Mouse (Mus musculus): ENCODE data around the gene Pdzd11. TPM values are rescaled to one million over a fixed set of nuclear protein-coding genes. Genes with fewer than 3 reads are reported as not detected.

The Pdzd11 gene
- polyA plus RNA-seq, 2 experiments = 57.3 to 112 TPM

DNA sequence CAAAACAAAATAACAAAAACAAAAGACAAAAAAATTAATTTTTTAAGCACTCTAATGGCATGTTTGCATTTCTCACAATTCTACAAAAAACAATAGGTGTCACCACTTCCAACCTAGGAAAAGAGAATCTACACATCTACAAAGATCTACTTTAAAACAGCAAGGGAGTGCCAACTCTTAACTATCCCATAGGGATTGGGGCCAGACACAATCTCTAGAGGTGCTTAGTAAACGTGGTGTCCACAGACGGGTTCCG is 894 bp downstream of the Pdzd11 start, which contains the start of gene Kif4:
TSS of gene Kif4 (plus strand) at position 192 of the 256 bp plus-strand sequence.
- H3K27ac ChIP-seq (replicated peaks; ENCODE audit: low read depth, low read length) = peak within 1 kb of the TSS; percentile 61
- no peaks in the 10 kb centered on the region for H3K4me1 ChIP-seq (ENCODE audit: control insufficient read depth, insufficient read depth, low read length)
- H3K9ac ChIP-seq (ENCODE audit: low read depth, low read length, severe bottlenecking) = peak within 1 kb of the TSS; percentile 66
- H3K36me3 ChIP-seq (ENCODE audit: control insufficient read depth, insufficient read depth, low read length) = peaks cover 8% of the 10 kb centered on the region
- WGBS = 28% methylated on average over 3 of the region's 3 CpGs
- no peaks in the 10 kb centered on the region for H3K27me3 ChIP-seq (ENCODE audit: control insufficient read depth, insufficient read depth, low read length)
- H3K4me3 ChIP-seq (replicated peaks; ENCODE audit: low read length) = peak within 1 kb of the TSS; percentile 53
- TF ChIP-seq POLR2A (IDR thresholded peaks at IDR 0.05; ENCODE audit: borderline replicate concordance, extremely low read depth, insufficient read depth, insufficient read length) = no peak
- peak within 1 kb of the TSS; percentile 63 for H3K4me2 ChIP-seq (replicated peaks; ENCODE audit: low read depth, low read length, severe bottlenecking)
- DNase-seq (ENCODE audit: low spot score) (no peak), ATAC-seq (ENCODE audit: low FRiP score, low read depth) (no peak)
- no peaks in the 10 kb centered on the region for H3K9me3 ChIP-seq (ENCODE audit: control insufficient read depth, low read length)

DNA sequence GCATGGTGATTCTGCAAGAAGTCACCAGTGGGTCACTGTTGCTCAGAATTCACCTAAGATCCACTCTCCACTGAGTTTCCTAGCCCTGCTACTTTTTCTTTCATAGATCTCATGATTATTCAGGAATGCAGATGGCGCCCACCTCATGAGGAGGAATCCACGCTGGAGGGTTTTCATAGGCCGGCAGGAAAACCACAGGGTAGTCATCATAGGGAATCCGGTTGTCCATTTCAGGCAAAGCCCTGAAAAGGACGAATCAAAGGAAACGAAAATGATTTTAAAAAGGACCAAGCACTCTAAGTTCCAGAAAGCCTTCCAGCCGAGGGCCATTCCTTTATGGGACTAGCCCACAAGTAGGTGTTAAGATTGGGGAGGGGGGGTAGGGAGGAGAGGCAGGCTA is 1.2 kb downstream of the Pdzd11 start:
- peak overlapping the region; percentile 63 for H3K4me2 ChIP-seq (replicated peaks; ENCODE audit: low read depth, low read length, severe bottlenecking)
- TF ChIP-seq POLR2A (IDR thresholded peaks at IDR 0.05; ENCODE audit: borderline replicate concordance, extremely low read depth, insufficient read depth, insufficient read length) = no peak
- H3K36me3 ChIP-seq (ENCODE audit: control insufficient read depth, insufficient read depth, low read length) = peaks cover 8% of the 10 kb centered on the region
- H3K4me1 ChIP-seq (ENCODE audit: control insufficient read depth, insufficient read depth, low read length) = no peaks in the 10 kb centered on the region
- H3K9me3 ChIP-seq (ENCODE audit: control insufficient read depth, low read length) = no peaks in the 10 kb centered on the region
- 32% methylated on average over 7 of the region's 7 CpGs for WGBS
- no peak for DNase-seq (ENCODE audit: low spot score)
- H3K27me3 ChIP-seq (ENCODE audit: control insufficient read depth, insufficient read depth, low read length) = no peaks in the 10 kb centered on the region
- ATAC-seq (ENCODE audit: low FRiP score, low read depth) = no peak
- H3K9ac ChIP-seq (ENCODE audit: low read depth, low read length, severe bottlenecking) = peak overlapping the region; percentile 66
- no peak overlapping the region for H3K27ac ChIP-seq (replicated peaks; ENCODE audit: low read depth, low read length)
- H3K4me3 ChIP-seq (replicated peaks; ENCODE audit: low read length) = peak overlapping the region; percentile 53

DNA sequence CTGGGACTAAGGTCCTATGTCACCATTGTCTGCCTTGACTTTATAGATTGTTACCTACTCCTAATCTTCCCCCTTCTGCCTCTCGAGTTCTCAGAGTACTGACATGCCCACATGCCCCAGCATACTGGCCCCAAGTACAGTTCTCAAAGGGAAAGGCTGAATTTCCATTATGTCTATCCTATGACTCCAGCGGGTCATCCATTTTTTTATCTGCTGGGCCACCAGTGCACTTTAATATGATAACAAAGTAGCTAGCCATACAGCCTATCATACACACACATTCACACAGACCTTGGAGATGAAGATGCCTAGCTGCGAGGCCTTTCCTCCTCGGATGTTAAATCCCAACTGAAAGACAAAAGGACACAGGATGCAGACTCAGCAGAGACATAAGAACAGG is 2.1 kb downstream of the Pdzd11 start:
- TF ChIP-seq POLR2A (IDR thresholded peaks at IDR 0.05; ENCODE audit: borderline replicate concordance, extremely low read depth, insufficient read depth, insufficient read length) = no peak
- H3K4me2 ChIP-seq (replicated peaks; ENCODE audit: low read depth, low read length, severe bottlenecking) = no peak overlapping the region

DNA sequence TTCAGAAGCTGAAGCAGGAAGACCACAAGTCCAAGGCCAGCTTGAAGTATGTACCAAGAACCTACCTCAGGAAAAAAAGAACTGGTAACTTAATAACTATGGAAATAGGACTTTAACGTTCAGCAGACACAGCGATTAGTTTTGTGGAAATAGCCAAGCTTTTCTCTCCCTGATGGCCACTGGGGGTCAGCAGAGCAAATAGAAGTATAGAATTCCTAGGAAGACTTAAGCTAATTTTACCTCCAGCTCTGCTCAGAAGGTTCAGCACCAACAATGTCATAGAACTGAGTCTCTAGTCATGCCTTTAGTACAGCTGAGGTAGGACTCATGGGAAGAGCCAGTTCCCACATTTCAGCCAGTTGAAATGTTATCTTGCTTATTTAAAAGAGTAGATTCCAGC is 5.0 kb downstream of the Pdzd11 start:
- Histone ChIP-seq H3K4me3 (replicated peaks; ENCODE audit: low read length) (no peak overlapping the region), H3K9me3 (ENCODE audit: control insufficient read depth, low read length) (no peaks in the 10 kb centered on the region), H3K4me2 (replicated peaks; ENCODE audit: low read depth, low read length, severe bottlenecking) (no peak overlapping the region), H3K4me1 (ENCODE audit: control insufficient read depth, insufficient read depth, low read length) (no peaks in the 10 kb centered on the region), H3K36me3 (ENCODE audit: control insufficient read depth, insufficient read depth, low read length) (peaks cover 8% of the 10 kb centered on the region), H3K27me3 (ENCODE audit: control insufficient read depth, insufficient read depth, low read length) (peaks cover 4% of the 10 kb centered on the region; the same call in 1 of the 2 replicates), H3K27ac (replicated peaks; ENCODE audit: low read depth, low read length) (no peak overlapping the region), H3K9ac (ENCODE audit: low read depth, low read length, severe bottlenecking) (no peak overlapping the region)
- 67% methylated on average over 2 of the region's 2 CpGs for WGBS
- no peak for TF ChIP-seq POLR2A (IDR thresholded peaks at IDR 0.05; ENCODE audit: borderline replicate concordance, extremely low read depth, insufficient read depth, insufficient read length)
- DNase-seq (ENCODE audit: low spot score) = no peak
- no peak for ATAC-seq (ENCODE audit: low FRiP score, low read depth)

More for the DNA sequence above, 2.1 kb downstream of the Pdzd11 start:
- 85% methylated on average over 4 of the region's 4 CpGs for WGBS
- Histone ChIP-seq H3K27ac (replicated peaks; ENCODE audit: low read depth, low read length) (no peak overlapping the region), H3K4me3 (replicated peaks; ENCODE audit: low read length) (no peak overlapping the region), H3K36me3 (ENCODE audit: control insufficient read depth, insufficient read depth, low read length) (peaks cover 8% of the 10 kb centered on the region), H3K9ac (ENCODE audit: low read depth, low read length, severe bottlenecking) (no peak overlapping the region), H3K27me3 (ENCODE audit: control insufficient read depth, insufficient read depth, low read length) (no peaks in the 10 kb centered on the region), H3K9me3 (ENCODE audit: control insufficient read depth, low read length) (no peaks in the 10 kb centered on the region), H3K4me1 (ENCODE audit: control insufficient read depth, insufficient read depth, low read length) (no peaks in the 10 kb centered on the region)
- ATAC-seq (ENCODE audit: low FRiP score, low read depth) = no peak
- no peak for DNase-seq (ENCODE audit: low spot score)

DNA sequence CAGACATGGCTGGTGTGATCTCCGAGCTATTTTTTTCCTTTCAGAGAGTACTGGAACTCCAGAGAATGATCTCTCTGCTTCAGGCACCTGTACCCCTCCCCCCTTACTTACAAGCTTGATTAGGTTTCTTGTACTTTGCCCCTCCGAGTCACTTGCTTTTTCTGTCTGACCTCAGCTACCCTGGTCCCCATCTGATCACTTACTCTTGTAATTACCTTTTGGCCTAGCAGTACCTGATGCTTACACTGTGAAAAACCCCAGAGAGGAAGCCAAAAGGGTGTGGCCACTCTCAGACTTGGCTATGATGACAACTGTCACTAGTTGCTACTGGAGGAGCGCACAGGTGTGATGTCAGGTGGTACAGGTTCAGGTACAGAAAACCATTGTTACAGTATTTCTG is 7.9 kb downstream of the Pdzd11 start:
- H3K4me1 ChIP-seq (ENCODE audit: control insufficient read depth, insufficient read depth, low read length) = no peaks in the 10 kb centered on the region
- H3K9me3 ChIP-seq (ENCODE audit: control insufficient read depth, low read length) = no peaks in the 10 kb centered on the region
- H3K4me2 ChIP-seq (replicated peaks; ENCODE audit: low read depth, low read length, severe bottlenecking) = no peak overlapping the region
- H3K36me3 ChIP-seq (ENCODE audit: control insufficient read depth, insufficient read depth, low read length) = peaks cover 7% of the 10 kb centered on the region
- no peak overlapping the region for H3K9ac ChIP-seq (ENCODE audit: low read depth, low read length, severe bottlenecking)
- WGBS = 69% methylated on average over 3 of the region's 3 CpGs
- no peak overlapping the region for H3K27ac ChIP-seq (replicated peaks; ENCODE audit: low read depth, low read length)
- no peak for TF ChIP-seq POLR2A (IDR thresholded peaks at IDR 0.05; ENCODE audit: borderline replicate concordance, extremely low read depth, insufficient read depth, insufficient read length)
- peaks cover 4% of the 10 kb centered on the region; the same call in 1 of the 2 replicates for H3K27me3 ChIP-seq (ENCODE audit: control insufficient read depth, insufficient read depth, low read length)
- no peak for DNase-seq (ENCODE audit: low spot score)
- ATAC-seq (ENCODE audit: low FRiP score, low read depth) = no peak
- no peak overlapping the region for H3K4me3 ChIP-seq (replicated peaks; ENCODE audit: low read length)

DNA sequence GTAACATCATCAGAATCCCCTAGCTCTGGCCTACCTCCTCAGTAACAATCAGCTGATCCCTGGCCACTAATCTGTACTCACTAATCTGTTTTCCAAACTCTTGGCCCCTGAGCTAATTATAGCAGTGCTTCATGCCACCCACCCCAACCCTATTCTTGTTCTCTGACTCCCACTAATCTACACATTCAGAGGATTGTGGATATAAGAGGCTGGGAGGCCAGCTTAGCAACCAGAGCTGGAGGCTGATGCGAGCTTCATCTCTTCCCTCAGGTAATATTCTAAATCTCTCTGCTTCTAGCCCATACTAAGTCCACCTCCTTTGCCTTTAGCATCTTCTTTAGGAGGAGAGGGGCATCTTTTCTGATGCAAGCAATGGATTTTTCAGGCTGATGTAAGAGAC is 21.1 kb downstream of the Pdzd11 start, which contains the start of gene Arr3:
TSS of gene Arr3 (plus strand) at position 184 of the 400 bp plus-strand sequence.
- 65% methylated on average over 1 of the region's 1 CpGs for WGBS
- ATAC-seq (ENCODE audit: low FRiP score, low read depth) (no peak), DNase-seq (ENCODE audit: low spot score) (no peak)
- no peak within 1 kb of the TSS for H3K4me3 ChIP-seq (replicated peaks; ENCODE audit: low read length)
- no peaks in the 10 kb centered on the region for H3K9me3 ChIP-seq (ENCODE audit: control insufficient read depth, low read length)
- TF ChIP-seq POLR2A (IDR thresholded peaks at IDR 0.05; ENCODE audit: borderline replicate concordance, extremely low read depth, insufficient read depth, insufficient read length) = no peak
- H3K27ac ChIP-seq (replicated peaks; ENCODE audit: low read depth, low read length) = no peak within 1 kb of the TSS
- H3K27me3 ChIP-seq (ENCODE audit: control insufficient read depth, insufficient read depth, low read length) = no peaks in the 10 kb centered on the region
- no peaks in the 10 kb centered on the region for H3K4me1 ChIP-seq (ENCODE audit: control insufficient read depth, insufficient read depth, low read length)
- no peaks in the 10 kb centered on the region for H3K36me3 ChIP-seq (ENCODE audit: control insufficient read depth, insufficient read depth, low read length)
- H3K4me2 ChIP-seq (replicated peaks; ENCODE audit: low read depth, low read length, severe bottlenecking) = no peak within 1 kb of the TSS
- no peak within 1 kb of the TSS for H3K9ac ChIP-seq (ENCODE audit: low read depth, low read length, severe bottlenecking)

Measured in limb, embryonic 14.5 days (tissue).